Mouse (Mus musculus) thymus, postnatal 0 days (tissue): ENCODE data around the gene Trp53rka. TPM values are rescaled to one million over a fixed set of nuclear protein-coding genes. Genes with fewer than 3 reads are reported as not detected.
A peak's percentile ranks its signal among the peaks of the same experiment; 100 is the strongest.
"Not testable (repeated sequence)": the region's sequence is repeated elsewhere in the genome, so short reads cannot be mapped to it uniquely, and the experiment has no call there.

Source experiments
- DNase-seq: peaks from one replicate; pipeline ENCODE4 v3.0.0-alpha.2; 2015; ENCODE audit warnings: low spot score
- polyA plus RNA-seq: library from polyadenylated mRNA; unstranded; fragments of >200 nt; fragmentation: Nextera tagmentation; extraction: Ambion mirVana; gene quantifications from 2 replicates; pipeline ENCODE4 v1.2.1, GENCODE M21; 2015

Trp53rka gene
- polyA plus RNA-seq = 27.3 and 27.4 TPM in 2 replicates

DNA sequence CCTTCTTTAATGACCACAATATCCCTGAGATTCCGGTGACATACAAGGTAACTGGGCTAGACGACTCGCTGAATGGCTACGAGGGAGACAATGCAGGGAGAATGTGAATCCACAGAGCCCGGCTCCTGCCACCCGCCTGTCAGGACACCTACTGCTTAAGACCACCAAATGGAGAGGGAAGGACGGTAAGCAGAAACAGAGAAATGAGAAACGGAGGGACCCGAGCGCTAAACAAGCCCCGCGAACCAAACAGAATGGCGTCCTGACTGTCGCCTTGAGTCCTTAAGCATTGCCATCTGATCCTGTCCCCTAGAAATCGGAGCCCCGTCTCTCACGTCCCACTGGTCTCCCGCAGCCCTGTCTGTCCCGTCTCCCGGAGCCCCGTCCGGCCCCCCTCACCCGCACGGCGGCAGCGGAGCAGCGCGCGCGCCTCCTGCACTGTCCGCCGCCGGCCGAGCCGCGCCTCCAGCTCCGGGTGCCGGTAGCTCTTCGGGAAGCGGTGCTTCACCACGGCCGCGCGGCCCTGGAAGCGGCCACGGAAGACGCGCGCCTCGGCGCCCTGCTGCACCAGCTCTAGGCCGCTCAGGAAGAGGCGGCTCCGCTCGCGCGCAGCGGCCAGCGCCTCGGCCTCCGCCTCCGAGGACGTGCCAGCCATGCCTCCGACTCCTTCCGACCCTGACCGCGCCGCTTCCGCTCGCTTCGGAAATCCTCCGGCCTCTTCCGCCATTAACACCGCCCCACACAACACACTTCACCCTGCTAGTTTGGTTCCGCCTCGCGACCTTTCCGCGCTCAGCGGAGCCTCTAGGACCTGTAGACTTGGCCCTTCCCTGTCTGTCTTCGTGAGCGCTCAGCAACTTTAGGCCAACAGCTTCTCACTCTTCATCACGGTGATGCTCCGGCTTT lies at the start of gene Trp53rka:
Gene Trp53rka, minus strand, starts transcription at position 677 of the 906 bp plus-strand sequence.
- DNase-seq = peak; percentile 67

DNA sequence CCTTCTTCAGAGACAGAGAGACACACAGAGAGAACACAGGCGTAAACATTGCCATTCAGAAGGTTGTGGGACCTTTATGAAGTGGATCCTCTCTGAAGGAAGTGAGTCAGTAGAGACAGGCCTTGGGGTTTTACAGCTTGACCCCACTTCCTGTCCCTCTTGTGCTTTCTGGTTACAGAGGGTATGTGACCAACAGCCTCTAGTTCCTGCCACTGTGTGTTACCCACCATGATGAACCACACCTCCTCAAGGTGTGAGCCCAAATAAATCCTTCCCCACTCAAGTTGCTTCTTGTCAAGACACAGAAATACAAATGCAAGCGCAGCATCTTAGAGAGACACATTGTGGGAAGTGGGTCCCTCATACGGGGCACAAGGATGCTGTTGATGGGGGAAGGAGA lies 47.9 kb upstream of the Trp53rka start:
- DNase-seq = no peak

DNA sequence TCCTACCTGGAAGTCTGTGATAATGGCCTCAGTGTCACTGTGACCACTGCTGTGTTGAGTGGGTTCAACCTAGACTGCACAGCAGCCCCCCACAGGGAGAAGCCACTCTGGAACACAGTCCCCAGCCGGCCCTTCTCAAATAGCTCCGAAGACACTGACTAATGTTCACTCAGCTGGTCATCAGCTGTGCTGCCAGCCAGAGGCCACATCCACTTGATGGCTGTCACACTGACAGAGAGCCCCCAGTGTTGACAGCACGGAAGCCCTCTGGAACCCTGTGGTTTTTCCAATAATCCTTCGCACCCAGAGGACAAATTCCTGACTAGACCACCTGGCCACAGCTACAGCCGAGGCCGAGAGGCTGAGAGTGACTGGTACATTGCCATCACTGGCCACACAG lies 40.7 kb upstream of the Trp53rka start:
- DNase-seq = no peak

DNA sequence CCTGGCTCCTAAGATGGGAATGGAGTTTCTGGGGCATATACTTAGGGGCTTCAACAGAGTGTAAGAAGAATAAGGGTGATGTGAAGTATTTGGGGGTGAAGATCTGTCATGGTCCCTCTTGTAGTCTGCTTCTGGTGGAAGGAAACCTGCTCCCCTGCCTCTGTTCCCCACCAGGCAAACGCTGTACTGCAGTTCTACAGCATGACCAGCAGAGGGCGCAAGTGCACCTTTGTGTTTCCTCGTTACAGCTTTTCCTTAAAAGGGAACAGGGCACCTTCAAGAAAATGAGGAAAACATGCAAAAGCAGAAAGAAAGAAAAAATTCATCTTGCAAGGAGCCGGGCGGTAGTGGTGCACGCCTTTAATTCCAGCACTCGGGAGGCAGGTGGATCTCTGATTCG lies 36.0 kb upstream of the Trp53rka start:
- peak; percentile 62 for DNase-seq

DNA sequence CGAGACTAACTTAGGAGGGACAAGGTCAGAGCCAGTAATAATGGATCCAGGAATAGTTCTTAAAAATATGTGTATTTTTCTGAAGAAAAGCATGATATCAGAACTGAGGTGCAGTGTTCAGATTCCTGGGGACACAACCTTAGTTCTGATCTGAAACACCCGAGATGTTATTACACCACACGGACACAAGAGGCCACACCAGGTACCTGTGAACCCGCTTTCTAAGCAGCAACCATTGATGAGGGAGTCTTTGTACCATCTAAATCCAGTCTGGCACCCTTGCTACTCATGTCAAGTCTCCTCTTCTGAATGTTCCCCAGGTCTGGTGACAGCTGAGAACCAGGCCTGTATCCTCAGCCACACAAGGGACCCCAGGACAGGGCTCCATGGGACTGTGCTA lies 32.5 kb upstream of the Trp53rka start:
- DNase-seq = no peak

DNA sequence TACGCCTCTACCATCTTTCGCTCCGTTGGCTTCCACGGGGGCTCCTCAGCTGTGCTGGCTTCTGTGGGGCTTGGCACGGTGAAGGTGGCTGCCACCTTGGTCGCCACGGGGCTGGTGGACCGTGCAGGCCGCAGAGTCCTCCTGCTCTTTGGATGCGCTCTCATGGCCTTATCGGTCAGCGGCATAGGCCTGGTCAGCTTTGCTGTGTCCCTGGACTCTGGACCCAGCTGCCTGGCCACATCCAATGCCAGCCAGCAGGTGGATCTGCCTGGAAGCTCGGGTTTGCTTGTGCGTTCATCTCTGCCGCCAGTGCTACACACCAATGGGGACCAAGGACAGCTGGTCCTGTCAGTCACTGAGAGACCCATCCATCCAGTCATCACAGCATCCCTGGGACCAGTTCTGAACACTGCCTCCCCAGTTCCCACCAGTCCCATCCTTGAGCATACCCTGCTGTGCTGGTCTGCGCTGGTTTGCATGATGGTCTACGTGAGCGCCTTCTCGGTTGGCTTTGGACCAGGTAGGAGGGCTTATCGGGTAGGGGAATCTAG lies 22.1 kb upstream of the Trp53rka start:
- no peak for DNase-seq

DNA sequence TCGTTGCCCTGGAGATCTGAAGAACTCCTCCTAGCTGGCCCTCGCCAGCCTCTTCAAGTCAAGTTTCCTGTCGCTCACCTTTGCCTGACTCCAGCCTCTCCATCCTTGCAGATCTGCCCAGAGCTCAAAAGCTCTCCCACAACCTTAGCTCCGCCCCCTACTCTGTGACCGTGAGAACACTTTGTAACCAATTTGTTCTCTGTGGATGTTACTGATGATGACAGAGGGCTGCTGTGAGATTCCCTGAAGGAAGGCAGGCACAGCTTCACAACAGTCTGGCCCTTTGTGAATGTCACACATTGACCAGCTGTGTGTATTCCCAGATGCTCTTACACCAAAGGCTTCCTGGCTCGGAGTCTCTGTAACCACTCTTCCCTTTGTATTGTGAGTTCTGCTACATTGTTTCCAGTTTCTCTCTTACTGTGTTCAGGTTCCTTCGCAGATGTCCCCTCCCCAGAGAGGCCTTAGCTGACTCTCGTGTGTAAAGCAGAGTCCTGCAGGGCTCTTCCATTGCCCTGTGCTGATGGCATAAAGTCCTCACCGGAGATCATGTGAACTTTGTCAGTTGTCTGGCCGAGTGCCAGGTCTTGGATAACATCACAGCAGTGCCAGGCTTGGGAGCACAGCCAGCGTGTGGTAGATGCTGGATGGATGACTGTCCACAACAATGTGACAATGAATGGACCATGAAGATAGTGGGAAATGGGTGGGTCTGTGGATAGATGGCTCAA lies 19.9 kb upstream of the Trp53rka start:
- DNase-seq = no peak

DNA sequence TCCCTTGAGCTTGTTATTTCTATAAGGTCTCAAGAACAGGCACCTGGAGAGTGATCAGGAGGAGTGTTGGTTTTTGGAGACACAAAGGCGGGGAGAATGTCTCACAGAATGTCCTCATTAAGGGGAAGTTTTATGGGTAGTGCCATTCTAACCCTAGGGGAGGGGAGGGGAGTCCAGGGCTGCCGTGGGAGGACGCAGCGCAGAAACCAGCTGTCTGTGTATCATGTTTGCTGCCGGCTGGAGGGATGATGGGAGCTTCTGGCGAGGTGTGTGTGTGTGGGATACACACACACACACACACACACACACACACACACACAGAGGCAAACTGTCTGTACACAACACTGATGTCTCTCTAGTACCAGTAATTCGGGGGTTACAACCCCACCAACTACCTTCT lies 19.3 kb upstream of the Trp53rka start:
- no peak for DNase-seq

DNA sequence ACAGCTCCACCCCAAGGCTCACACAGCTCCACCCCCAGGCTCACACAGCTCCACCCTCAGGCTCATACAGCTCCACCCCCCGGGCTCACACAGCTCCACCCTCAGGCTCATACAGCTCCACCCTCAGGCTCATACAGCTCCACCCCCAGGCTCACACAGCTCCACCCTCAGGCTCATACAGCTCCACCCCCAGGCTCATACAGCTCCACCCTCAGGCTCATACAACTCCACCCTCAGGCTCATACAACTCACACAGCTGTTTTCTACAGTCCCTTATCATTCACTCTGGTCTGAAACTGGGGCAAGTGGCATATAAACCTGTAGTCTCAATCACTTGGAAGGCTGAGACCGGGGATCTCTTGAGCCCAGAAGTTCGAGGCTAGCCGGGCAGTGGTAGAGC lies 18.4 kb upstream of the Trp53rka start:
- not testable (repeated sequence) for DNase-seq

DNA sequence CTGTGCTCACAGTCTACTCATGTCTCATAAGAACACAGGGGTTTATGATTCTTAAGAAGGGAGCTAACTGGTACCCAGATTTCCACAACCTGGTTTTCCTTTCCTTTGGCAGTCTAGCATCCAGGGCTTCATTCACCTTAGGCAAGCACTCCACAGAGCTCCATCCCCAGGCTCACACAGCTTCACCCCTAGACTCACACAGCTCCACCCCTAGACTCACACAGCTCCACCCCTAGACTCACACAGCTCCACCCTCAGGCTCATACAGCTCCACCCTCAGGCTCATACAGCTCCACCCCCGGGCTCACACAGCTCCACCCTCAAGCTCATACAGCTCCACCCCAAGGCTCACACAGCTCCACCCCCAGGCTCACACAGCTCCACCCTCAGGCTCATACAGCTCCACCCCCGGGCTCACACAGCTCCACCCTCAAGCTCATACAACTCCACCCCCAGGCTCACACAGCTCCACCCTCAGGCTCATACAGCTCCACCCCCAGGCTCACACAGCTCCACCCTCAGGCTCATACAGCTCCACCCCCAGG lies 17.9 kb upstream of the Trp53rka start:
- DNase-seq = not testable (repeated sequence)

DNA sequence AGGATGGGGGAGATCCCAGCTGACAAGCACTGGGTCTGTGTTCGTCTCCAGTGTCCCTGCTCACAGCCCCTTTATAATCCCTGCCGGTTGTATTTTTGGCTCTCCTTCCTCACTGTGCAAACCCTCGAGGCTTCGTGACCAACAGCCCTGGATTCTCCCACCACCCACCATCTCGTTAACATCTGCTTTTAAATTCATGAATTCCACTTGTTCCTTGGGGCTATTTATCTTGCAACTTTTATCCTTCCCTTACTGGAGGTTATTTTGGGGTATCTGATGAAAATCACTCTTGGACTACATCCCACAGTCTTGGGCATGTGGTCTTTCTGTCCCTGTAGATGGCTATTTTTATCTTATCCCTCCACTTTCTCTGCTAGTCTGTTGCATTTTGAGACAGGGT lies 17.3 kb upstream of the Trp53rka start:
- no peak for DNase-seq

DNA sequence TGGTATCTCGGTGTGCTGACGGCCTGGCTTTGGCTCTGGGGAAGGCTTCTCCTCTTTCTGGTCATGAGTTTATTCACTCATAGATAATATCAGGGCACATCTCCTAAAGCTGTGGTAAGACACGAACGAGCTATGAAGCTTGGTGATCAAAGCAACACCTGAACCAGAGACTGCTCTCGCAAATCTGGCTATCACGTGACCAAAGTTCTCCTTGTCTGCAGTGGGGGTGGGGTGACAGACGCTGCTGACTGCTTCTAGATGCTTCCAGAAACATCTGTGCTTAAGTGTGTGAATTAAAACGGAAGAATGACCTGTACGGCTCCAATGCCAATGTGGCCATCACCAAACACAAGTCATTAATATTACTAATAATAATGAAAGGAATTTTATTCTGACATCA lies 16.6 kb upstream of the Trp53rka start:
- DNase-seq = peak; percentile 64

DNA sequence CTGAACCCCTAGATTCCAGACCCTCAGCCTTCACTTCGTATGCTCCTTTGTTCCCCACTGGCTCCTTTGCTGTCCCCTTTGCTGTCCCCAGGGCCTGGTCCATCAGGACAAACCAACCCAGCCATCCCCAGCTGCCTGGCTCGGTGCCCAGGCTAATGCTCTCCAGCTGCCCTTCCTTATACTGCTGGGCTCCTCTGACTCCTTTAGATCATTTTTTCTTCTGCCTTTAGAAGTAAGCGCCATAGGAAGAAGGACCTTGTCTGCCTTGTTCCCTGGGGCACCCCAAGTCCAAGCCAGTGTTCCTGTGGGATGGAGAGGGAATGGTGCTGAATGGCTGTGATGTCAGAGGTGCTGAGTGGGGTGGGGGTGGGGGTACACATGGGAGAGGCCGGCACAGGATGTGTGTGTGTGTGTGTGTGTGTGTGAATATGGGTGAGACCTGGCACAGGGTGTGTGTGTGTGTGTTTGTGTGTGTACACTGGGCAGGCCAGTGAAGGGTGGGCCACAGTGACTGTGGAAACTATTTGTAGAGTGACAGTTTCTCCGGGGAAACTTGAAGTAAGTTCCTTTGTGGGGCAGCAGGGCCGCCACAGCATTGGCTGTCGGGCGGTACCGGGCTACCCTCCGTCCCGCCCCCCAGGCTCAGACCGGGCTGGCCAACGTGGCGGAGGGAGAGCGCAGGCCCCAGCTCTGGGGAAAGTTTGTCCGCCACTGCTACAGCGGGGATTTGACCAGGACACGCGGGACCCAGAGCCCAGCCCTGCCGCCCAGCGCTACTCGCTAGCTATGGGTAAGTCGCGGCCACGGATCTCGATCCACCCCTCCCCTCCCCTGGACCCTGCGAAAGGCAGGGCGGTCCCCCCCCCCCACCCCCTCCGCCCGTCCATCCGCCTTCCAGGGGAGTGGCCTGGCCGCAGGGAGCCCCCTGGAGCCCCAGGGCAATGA lies 10.4 kb upstream of the Trp53rka start, which contains the start of gene Slc2a10:
Gene Slc2a10, plus strand, starts transcription at position 529 of the 945 bp plus-strand sequence.
- DNase-seq = no peak

DNA sequence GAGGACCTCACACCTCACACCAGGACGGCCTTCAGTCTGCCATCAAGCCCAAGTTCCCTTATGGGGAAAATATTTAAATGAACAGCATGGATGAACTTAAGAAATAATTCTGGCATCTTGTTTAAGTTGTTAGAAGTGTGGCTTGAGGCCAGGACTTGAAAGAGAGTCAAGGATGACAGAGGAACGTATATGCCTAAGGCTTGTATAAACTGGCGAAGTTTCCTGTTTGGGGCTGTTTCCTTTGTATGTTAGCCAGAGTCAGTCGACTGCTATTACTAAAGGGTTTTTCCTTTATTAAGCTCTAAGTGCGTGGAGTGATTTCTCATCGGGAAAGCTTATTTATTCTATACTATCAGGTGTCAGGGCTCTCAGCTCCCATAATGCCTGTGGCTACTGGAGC lies 5.7 kb upstream of the Trp53rka start:
- no peak for DNase-seq

DNA sequence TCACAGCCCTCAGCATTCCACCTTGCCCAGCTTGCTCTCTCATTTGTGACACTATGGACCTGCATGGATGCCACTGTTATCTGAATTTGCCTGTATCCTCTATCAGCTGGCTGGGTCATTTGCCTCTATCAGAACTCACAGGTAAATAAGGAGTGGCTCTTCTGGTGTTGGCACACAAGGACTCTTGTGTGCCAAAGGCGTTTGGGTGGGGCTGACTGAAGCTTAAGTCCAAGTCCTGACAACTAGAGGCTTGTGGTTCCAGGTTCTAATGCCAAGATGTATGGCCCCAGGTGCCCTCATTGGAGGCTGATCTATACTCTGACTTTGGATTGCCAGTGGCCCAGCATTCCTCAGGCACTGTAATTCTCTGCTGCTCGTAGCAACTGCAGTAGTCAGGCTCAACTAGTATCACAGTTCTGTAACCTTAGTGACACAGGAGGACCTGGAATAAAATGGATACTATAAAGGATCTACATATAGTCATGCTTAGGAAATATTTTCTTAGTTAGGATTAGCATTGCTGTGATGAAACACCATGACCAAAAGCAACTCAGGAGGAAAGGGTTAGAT lies 4.7 kb upstream of the Trp53rka start:
- DNase-seq = no peak

DNA sequence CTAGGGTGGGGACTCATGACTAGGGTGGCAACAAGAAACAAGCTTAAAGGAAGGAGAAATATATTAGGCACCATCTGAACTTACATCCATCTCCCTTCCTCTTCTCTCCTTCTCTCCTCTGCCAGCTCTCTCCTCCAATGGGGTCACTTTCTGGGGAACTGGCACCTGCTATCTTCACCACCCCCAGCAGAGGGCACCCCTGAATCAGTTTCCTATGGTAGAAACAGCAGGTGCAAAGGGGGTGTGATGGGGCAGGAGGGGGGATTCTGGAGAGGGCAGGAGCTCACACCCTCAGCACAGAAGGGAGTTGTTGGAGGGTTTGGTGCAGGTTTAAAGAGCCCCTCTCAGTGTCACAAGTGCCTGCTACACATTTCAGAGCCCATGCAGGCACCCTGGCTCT lies 3.1 kb upstream of the Trp53rka start:
- peak; percentile 70 for DNase-seq

DNA sequence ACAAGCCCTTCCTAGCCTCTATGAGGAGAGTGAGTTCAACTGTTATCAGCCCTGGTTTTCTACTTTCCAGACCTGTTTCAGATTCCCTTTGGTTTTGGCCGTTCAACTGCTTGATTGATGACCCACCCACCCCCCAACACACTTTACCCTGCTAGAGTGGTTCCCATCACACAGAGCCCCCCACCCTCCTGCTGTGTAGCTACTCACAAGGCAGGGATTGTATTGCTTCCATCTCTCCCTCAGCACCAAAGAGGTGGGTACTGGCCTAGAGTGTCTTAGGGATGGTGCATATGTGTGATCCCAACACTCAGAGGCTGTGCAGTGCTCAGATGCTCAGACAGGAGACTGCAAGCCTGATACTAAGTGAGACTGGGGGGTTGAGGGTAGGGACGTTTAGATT lies 1.4 kb upstream of the Trp53rka start:
- no peak for DNase-seq

DNA sequence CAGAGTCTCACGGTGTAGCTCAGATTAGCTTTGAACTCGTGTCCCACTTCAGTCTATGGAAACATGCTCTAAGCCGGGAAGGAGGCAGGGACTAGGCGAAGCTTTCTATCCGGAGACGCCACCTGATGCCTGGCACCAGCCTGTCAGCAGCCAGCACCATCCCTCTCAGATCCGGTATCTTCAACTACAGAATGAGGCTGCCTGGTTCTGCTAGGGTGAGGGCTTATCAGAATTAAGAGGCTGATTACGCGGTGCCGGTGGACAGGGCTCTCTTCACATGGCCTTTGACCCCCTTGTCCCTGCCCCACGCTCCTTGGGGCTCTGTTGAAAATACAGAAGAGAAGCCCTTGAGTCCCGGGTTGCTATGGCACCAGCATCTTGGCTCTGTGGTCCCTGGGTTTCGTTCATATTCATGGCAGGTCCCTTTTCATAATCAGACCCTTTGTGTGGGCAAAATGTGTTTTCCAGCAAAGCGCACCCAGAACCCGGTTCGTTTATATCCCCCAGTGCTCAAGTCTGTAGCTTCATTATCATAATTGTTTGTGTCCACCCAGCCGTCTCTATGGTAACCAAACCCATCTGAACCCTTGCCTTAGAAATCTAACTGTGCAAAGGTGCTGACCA lies 575 bp upstream of the Trp53rka start:
- no peak for DNase-seq

DNA sequence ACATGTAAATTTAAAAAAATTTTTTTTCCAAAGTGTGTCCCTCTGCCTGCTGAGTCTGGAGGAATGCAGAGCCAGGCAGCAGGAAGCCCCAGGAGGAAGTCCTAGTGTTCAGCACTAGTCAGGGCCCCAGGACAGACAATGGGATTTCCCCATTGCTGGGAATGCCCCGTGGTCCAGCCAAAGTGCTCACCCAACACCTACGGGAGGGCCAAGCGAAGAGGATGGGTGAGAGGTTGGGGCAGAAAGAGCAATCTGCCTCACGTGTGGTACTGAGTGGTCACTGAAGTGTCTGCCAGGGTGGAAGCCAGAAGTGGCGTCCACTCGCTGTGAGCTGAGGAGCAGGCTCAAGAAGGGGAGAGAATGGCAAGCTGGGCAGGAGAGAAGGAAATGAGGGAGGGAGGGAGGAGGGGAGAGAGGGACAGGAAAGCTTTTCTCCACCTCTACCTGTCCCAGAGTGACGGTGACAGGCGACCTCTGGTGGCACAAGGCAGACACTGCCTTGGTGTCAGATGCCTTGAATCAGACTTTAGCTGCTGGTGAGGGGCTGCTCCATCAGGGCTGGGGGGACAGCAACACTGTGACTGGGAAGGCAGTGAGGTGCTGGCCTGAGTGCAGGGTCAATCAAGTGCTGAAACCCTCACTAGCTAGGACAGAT lies 6.1 kb downstream of the Trp53rka start:
- DNase-seq = peak; percentile 56
